Mouse (Mus musculus) stomach, postnatal 0 days (tissue): ENCODE data around the gene Ankfn1. TPM values are rescaled to one million over a fixed set of nuclear protein-coding genes. Genes with fewer than 3 reads are reported as not detected.

ENCODE experiments used
- ATAC-seq: fragments of 200-750 bp; cut with Nextera tagmentation; 2 replicates; pipeline ENCODE4 v1.8.0; 2017; ENCODE audit not compliant: low FRiP score, low TSS enrichment
- DNase-seq: peaks from one replicate; pipeline ENCODE4 v3.0.0-alpha.2; 2016; ENCODE audit warnings: low spot score
- H3K27ac ChIP-seq: fragments of 300-500 bp; sonication (generic); replicated peaks from 2 replicates; pipeline ENCODE4 v1.5.1; 2014; ENCODE audit warnings: mild to moderate bottlenecking, control low read depth
- H3K27me3 ChIP-seq: fragments of 300-500 bp; sonication (generic); 2 replicates; pipeline ENCODE4 v1.6.1; 2014; ENCODE audit warnings: low read length; ENCODE audit not compliant: control insufficient read depth, insufficient read depth
- H3K36me3 ChIP-seq: fragments of 300-500 bp; sonication (generic); 2 replicates; pipeline ENCODE4 v1.6.1; 2014; ENCODE audit warnings: low read length, mixed read lengths; ENCODE audit not compliant: control insufficient read depth, insufficient read depth
- H3K4me1 ChIP-seq: fragments of 300-500 bp; sonication (generic); replicated peaks from 2 replicates; pipeline ENCODE4 v1.6.1; 2014; ENCODE audit warnings: antibody characterized with exemption; ENCODE audit not compliant: control insufficient read depth, insufficient read depth
- H3K4me2 ChIP-seq: fragments of 300-500 bp; sonication (generic); replicated peaks from 2 replicates; pipeline ENCODE4 v1.6.1; 2014; ENCODE audit warnings: low read depth, mild to moderate bottlenecking, control low read depth, moderate library complexity
- H3K4me3 ChIP-seq: fragments of 300-500 bp; sonication (generic); 2 replicates; pipeline ENCODE4 v1.5.1; 2014; ENCODE audit warnings: low read depth, low read length, control low read depth
- H3K9ac ChIP-seq: fragments of 300-500 bp; sonication (generic); 2 replicates; pipeline ENCODE4 v1.6.1; 2014; ENCODE audit warnings: mild to moderate bottlenecking, low read length, control low read depth, mixed read lengths
- H3K9me3 ChIP-seq: fragments of 300-500 bp; sonication (generic); 2 replicates; pipeline ENCODE4 v1.6.1; 2016; ENCODE audit warnings: low read length; ENCODE audit not compliant: control insufficient read depth
- CTCF ChIP-seq: IDR thresholded peaks from 2 replicates; pipeline ENCODE4 v1.5.1; 2016; ENCODE audit warnings: antibody characterized with exemption, low read depth, mild to moderate bottlenecking, moderate library complexity
- EP300 ChIP-seq: optimal IDR thresholded peaks from 2 replicates; pipeline ENCODE3; 2016; ENCODE audit warnings: antibody characterized with exemption
- WGBS: fragments of 180-500 bp; shearing (Covaris S2); extraction: QIAGEN DNeasy Blood & Tissue Kit; methylation state at CpG from one replicate; pipeline ENCODE4 v1.1.7; 2014; 5-methylcytosine and 5-hydroxymethylcytosine counted together
- polyA plus RNA-seq: library from polyadenylated mRNA; unstranded; fragments of >200 nt; fragmentation: Nextera tagmentation; extraction: Ambion mirVana; gene quantifications from 2 replicates; pipeline ENCODE4 v1.2.1, GENCODE M21; 2015

Gene Ankfn1
- polyA plus RNA-seq, 1 experiment from 2014 or later = 0.10 TPM

DNA sequence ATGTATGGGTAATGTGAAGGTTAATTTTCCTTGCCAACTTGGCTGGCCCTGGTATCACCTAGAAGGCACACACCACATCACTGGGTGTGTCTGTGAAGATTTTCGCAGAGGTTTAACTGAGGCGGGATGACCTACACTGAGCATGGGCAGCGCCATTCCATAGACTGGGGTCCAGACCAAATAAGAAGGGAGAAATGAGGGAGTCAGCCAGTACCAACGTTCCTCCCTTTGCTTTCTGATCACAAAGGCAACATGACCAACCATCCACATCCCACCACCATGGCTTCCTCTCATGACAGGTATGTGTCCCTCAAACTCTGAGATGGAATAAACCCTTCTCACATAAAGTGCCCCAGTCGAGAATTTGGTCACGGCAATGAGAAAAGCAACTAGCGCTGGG, 68.9 kb downstream of the Ankfn1 start:
- whole genome bisulfite sequencing = 91% methylated on average over 7 of the region's 7 CpGs
- Histone ChIP-seq H3K9me3 (no peaks in the 10 kb centered on the region), H3K27ac (no peak overlapping the region), H3K4me2 (no peak overlapping the region), H3K4me3 (no peak overlapping the region), H3K9ac (no peak overlapping the region), H3K36me3 (no peaks in the 10 kb centered on the region), H3K27me3 (no peaks in the 10 kb centered on the region), H3K4me1 (no peaks in the 10 kb centered on the region)
- ATAC-seq = no peak
- TF ChIP-seq CTCF (no peak), EP300 (no peak)
- DNase-seq = no peak

- ATAC-seq (no peak), DNase-seq (no peak)
- H3K9me3 ChIP-seq = no peaks in the 10 kb centered on the region
- WGBS = 42% methylated on average over 18 of the region's 18 CpGs
- H3K27ac ChIP-seq = no peak overlapping the region
- no peaks in the 10 kb centered on the region for H3K4me1 ChIP-seq
- H3K9ac ChIP-seq = no peak overlapping the region
- H3K36me3 ChIP-seq = no peaks in the 10 kb centered on the region
- no peak overlapping the region for H3K4me3 ChIP-seq
- no peaks in the 10 kb centered on the region for H3K27me3 ChIP-seq
- TF ChIP-seq CTCF (no peak), EP300 (no peak)
- no peak overlapping the region for H3K4me2 ChIP-seq
Observed at GRCm38 (mm10) chr11:89696431-89697403, 80.7 kb downstream of the Ankfn1 start.

DNA sequence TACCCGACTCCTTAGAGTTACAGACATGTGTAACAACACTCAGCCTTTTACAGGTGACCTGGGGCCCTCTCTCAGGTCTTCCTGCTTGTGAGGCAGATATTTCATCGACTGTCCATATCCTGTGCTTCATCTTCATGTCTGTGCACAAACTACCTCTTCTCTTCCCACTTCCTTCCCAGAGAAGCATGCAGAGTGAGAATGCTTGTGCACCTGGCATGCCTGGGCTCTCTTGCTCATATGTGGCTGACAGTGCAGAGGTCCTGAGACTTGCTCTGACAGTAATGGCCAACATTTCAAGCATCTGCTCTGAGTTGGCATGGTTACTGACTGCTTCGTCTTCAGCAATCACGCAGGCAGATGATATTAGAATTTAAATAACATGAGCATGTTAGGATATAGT, 83.8 kb downstream of the Ankfn1 start:
- H3K4me3 ChIP-seq = no peak overlapping the region
- ATAC-seq = no peak

DNA sequence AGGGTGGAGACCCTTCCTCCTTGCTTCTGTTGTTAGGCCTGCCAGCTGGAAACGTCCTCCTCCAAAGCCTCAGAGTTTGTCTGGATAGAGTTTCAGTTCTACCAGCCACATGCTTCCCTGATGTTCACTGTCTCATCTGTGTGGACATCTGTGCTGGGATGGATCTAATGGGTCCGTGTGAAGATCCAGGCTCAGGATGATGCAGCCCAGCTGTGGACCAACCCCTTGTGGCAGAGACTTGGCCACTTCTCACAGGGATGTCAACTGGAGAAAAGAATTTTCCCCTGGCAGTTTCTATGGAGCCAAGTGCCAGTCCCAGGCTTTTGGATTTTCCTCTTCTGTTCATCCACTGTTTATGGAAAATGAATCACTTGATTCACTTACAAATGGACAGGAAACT, 100.5 kb downstream of the Ankfn1 start:
- no peak overlapping the region for H3K4me3 ChIP-seq
- no peak overlapping the region for H3K4me2 ChIP-seq
- no peak overlapping the region for H3K27ac ChIP-seq
- no peak overlapping the region for H3K9ac ChIP-seq
- H3K4me1 ChIP-seq = no peaks in the 10 kb centered on the region
- DNase-seq (no peak), ATAC-seq (no peak)
- no peaks in the 10 kb centered on the region for H3K27me3 ChIP-seq
- H3K36me3 ChIP-seq = no peaks in the 10 kb centered on the region
- TF ChIP-seq EP300 (no peak), CTCF (no peak)
- 41% methylated on average over 2 of the region's 2 CpGs for WGBS
- no peaks in the 10 kb centered on the region for H3K9me3 ChIP-seq

More for the DNA sequence above, 83.8 kb downstream of the Ankfn1 start:
- Histone ChIP-seq H3K9me3 (no peaks in the 10 kb centered on the region), H3K27me3 (no peaks in the 10 kb centered on the region), H3K36me3 (no peaks in the 10 kb centered on the region), H3K4me2 (no peak overlapping the region), H3K27ac (no peak overlapping the region), H3K9ac (no peak overlapping the region), H3K4me1 (no peaks in the 10 kb centered on the region)
- TF ChIP-seq CTCF (no peak), EP300 (no peak)
- DNase-seq = no peak
- WGBS = 78% methylated on average over 4 of the region's 4 CpGs

- TF ChIP-seq CTCF = no peak
- no peak for TF ChIP-seq EP300
- H3K36me3 ChIP-seq = no peaks in the 10 kb centered on the region
- H3K4me2 ChIP-seq = no peak overlapping the region
- H3K9me3 ChIP-seq = no peaks in the 10 kb centered on the region
- no peaks in the 10 kb centered on the region for H3K4me1 ChIP-seq
- 16% methylated on average over 1 of the region's 1 CpGs for WGBS
- no peak overlapping the region for H3K27ac ChIP-seq
- H3K27me3 ChIP-seq = no peaks in the 10 kb centered on the region
- H3K9ac ChIP-seq = no peak overlapping the region
- no peak for DNase-seq
- ATAC-seq = no peak
- no peak overlapping the region for H3K4me3 ChIP-seq
Observed at GRCm38 (mm10) chr11:89673916-89674507, 103.4 kb downstream of the Ankfn1 start.
